Mouse (Mus musculus) thymus, adult 2 months (tissue): Measurements from ENCODE around the gene Negr1.

Experiments used
- CTCF ChIP-seq: fragments of 200-500 bp; IDR thresholded peaks from 2 replicates; pipeline ENCODE4 v1.5.1; 2012; ENCODE audit warnings: mild to moderate bottlenecking, control low read depth, low read length, moderate library complexity, borderline replicate concordance; ENCODE audit not compliant: control insufficient read depth, poor library complexity, insufficient read depth; ENCODE audit errors: extremely low read depth
- POLR2A ChIP-seq: fragments of 200-500 bp; IDR thresholded peaks from 2 replicates; pipeline ENCODE4 v1.6.1; 2012; ENCODE audit warnings: mild to moderate bottlenecking, low read length, control low read depth, moderate library complexity; ENCODE audit not compliant: control insufficient read depth, poor library complexity, insufficient read depth; ENCODE audit errors: extremely low read depth

DNA sequence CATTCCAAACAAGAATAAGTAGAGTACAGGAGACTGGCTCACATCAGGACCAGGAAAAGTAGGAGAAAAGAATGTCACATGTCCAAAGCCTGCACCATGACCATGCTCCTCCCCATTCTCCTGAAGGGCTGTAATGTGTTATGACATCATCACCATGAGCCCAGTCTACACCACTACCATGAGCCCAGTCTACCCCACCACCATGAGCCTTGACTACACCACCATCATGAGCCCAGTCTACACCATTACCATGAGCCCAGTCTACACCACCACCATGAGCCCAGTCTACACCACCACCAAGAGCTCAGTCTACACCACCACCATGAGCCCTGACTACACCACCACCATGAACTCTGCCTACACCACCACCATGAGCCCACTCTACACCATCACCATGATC lies 174.7 kb downstream of the Negr1 start:
- TF ChIP-seq CTCF (no peak), POLR2A (no peak)
